ENCODE assay signal across 22 mouse cellular contexts in genomic region chr5:142107434-142107833, GRCm38 (mm10).
DNase-seq lines count a peak whose midpoint lies in the region; ATAC-seq and TF ChIP-seq lines count a peak whose summit lies in the region.
"Had no signal": no experiment of that assay in that cellular context is flagged by ENCODE, and none has a peak within 500 bp of the region (broad histone marks: within the 10 kb centered on the region; RNA-seq: fewer than 3 reads in every experiment).

No protein-coding gene starts in this region.

- no peaks in the 10 kb centered on the region for H3K36me3 ChIP-seq in forebrain, embryonic 12.5 days (replicated peaks)
- no peaks in the 10 kb centered on the region for H3K36me3 ChIP-seq in forebrain, embryonic 15.5 days
- H3K36me3 ChIP-seq in midbrain, embryonic 12.5 days = no peaks in the 10 kb centered on the region
- no peaks in the 10 kb centered on the region for H3K36me3 ChIP-seq in midbrain, postnatal 0 days (ENCODE audit: insufficient read depth, low read length)
- H3K36me3 ChIP-seq in midbrain, embryonic 13.5 days = no peaks in the 10 kb centered on the region
- H3K36me3 ChIP-seq: G1E; limb, embryonic 15.5 days; liver, embryonic 15.5 days had no signal

- no peak for TF ChIP-seq CTCF in midbrain, postnatal 0 days (IDR thresholded peaks at IDR 0.05)

- ATAC-seq in forebrain, embryonic 12.5 days (ENCODE audit: low FRiP score) = 0 out of 2 replicates have a peak, but pooled peaks have one; percentile 46
- no peak for ATAC-seq in forebrain, embryonic 15.5 days (replicated peaks)
- ATAC-seq in midbrain, embryonic 12.5 days (ENCODE audit: low FRiP score, low read depth) = no peak
- no peak for ATAC-seq in midbrain, postnatal 0 days (ENCODE audit: low FRiP score)
- peak; percentile 34; the same call in 1 of the 2 replicates for ATAC-seq in midbrain, embryonic 13.5 days
- ATAC-seq: activated CD4-positive, CD25-positive, alpha-beta regulatory T cell, adult 4 months had no signal

- peaks cover 3% of the 10 kb centered on the region; the same call in 1 of the 2 replicates for H3K9me3 ChIP-seq in forebrain, embryonic 12.5 days
- H3K9me3 ChIP-seq in forebrain, embryonic 15.5 days = peaks cover 3% of the 10 kb centered on the region; the same call in 1 of the 2 replicates
- H3K9me3 ChIP-seq in midbrain, embryonic 12.5 days = no peaks in the 10 kb centered on the region
- H3K9me3 ChIP-seq in midbrain, postnatal 0 days (ENCODE audit: low read length) = no peaks in the 10 kb centered on the region
- no peaks in the 10 kb centered on the region for H3K9me3 ChIP-seq in midbrain, embryonic 13.5 days
- H3K9me3 ChIP-seq: limb, embryonic 15.5 days had no signal

- DNase-seq in midbrain, postnatal 0 days (ENCODE audit: low spot score) = no peak
- DNase-seq in retina, postnatal 1 day = peak; percentile 59
- DNase-seq in thymus, postnatal 25 days = no peak
- DNase-seq in cerebellum, adult 9-10 months = no peak
- DNase-seq: adrenal gland, postnatal 10 days; cerebellum, adult 11-12 months; cerebellum, postnatal 36 days; gastrocnemius, adult 2 months; heart, postnatal 10 days; kidney, adult 18-20 months; kidney, postnatal 14 days; thymus, adult 2 months had no signal

- no peaks in the 10 kb centered on the region for H3K27me3 ChIP-seq in forebrain, embryonic 12.5 days
- H3K27me3 ChIP-seq in forebrain, embryonic 15.5 days = no peaks in the 10 kb centered on the region
- H3K27me3 ChIP-seq in midbrain, embryonic 12.5 days = no peaks in the 10 kb centered on the region
- H3K27me3 ChIP-seq in midbrain, postnatal 0 days (ENCODE audit: insufficient read depth, low read length) = no peaks in the 10 kb centered on the region
- H3K27me3 ChIP-seq in midbrain, embryonic 13.5 days = 0 out of 2 replicates have a peak, but pooled peaks cover 4% of the 10 kb centered on the region
- H3K27me3 ChIP-seq: limb, embryonic 15.5 days; liver, embryonic 15.5 days had no signal

- WGBS in forebrain, embryonic 12.5 days = 61% methylated on average over 11 of the region's 11 CpGs
- WGBS in forebrain, embryonic 15.5 days = 59% methylated on average over 11 of the region's 11 CpGs
- 48% methylated on average over 11 of the region's 11 CpGs for WGBS in midbrain, embryonic 12.5 days
- WGBS in midbrain, postnatal 0 days = 36% methylated on average over 11 of the region's 11 CpGs
- WGBS in midbrain, embryonic 13.5 days = 48% methylated on average over 11 of the region's 11 CpGs

- no peak overlapping the region for H3K9ac ChIP-seq in forebrain, embryonic 12.5 days
- no peak overlapping the region for H3K9ac ChIP-seq in forebrain, embryonic 15.5 days (replicated peaks)
- H3K9ac ChIP-seq in midbrain, embryonic 12.5 days (replicated peaks) = no peak overlapping the region
- H3K9ac ChIP-seq in midbrain, postnatal 0 days (replicated peaks; ENCODE audit: low read length, poor library complexity, severe bottlenecking) = no peak overlapping the region
- no peak overlapping the region for H3K9ac ChIP-seq in midbrain, embryonic 13.5 days (replicated peaks)
- H3K9ac ChIP-seq: limb, embryonic 15.5 days; liver, embryonic 15.5 days had no signal

- no peaks in the 10 kb centered on the region for H3K4me1 ChIP-seq in forebrain, embryonic 12.5 days
- no peaks in the 10 kb centered on the region for H3K4me1 ChIP-seq in forebrain, embryonic 15.5 days
- peaks cover 5% of the 10 kb centered on the region; the same call in 1 of the 2 replicates for H3K4me1 ChIP-seq in midbrain, embryonic 12.5 days
- H3K4me1 ChIP-seq in midbrain, postnatal 0 days (ENCODE audit: insufficient read depth, low read length) = no peaks in the 10 kb centered on the region
- peaks cover 10% of the 10 kb centered on the region for H3K4me1 ChIP-seq in midbrain, embryonic 13.5 days (replicated peaks)
- H3K4me1 ChIP-seq: limb, embryonic 15.5 days; liver, embryonic 15.5 days had no signal

- H3K4me2 ChIP-seq in forebrain, embryonic 12.5 days = no peak overlapping the region
- no peak overlapping the region for H3K4me2 ChIP-seq in forebrain, embryonic 15.5 days (replicated peaks)
- no peak overlapping the region for H3K4me2 ChIP-seq in midbrain, embryonic 12.5 days (replicated peaks)
- H3K4me2 ChIP-seq in midbrain, postnatal 0 days (ENCODE audit: low read depth, low read length, poor library complexity, severe bottlenecking) = no peak overlapping the region
- no peak overlapping the region for H3K4me2 ChIP-seq in midbrain, embryonic 13.5 days (replicated peaks)
- H3K4me2 ChIP-seq: heart, embryonic 11.5 days; limb, embryonic 15.5 days; liver, embryonic 15.5 days had no signal

- no peak overlapping the region for H3K4me3 ChIP-seq in forebrain, embryonic 12.5 days (replicated peaks)
- H3K4me3 ChIP-seq in forebrain, embryonic 15.5 days = no peak overlapping the region
- H3K4me3 ChIP-seq in midbrain, embryonic 12.5 days = no peak overlapping the region
- H3K4me3 ChIP-seq in midbrain, postnatal 0 days (ENCODE audit: low read depth, low read length) = no peak overlapping the region
- no peak overlapping the region for H3K4me3 ChIP-seq in midbrain, embryonic 13.5 days (replicated peaks)
- H3K4me3 ChIP-seq: gastrocnemius, adult 2 months; limb, embryonic 15.5 days; liver, embryonic 15.5 days had no signal

- peak overlapping the region; percentile 14; the same call in 1 of the 2 replicates for H3K27ac ChIP-seq in forebrain, embryonic 12.5 days
- H3K27ac ChIP-seq in forebrain, embryonic 15.5 days (replicated peaks) = no peak overlapping the region
- peak overlapping the region; percentile 22 for H3K27ac ChIP-seq in midbrain, embryonic 12.5 days (replicated peaks)
- no peak overlapping the region for H3K27ac ChIP-seq in midbrain, postnatal 0 days (ENCODE audit: low read depth, low read length)
- H3K27ac ChIP-seq in midbrain, embryonic 13.5 days = peak overlapping the region; percentile 62
- H3K27ac ChIP-seq: gastrocnemius, adult 2 months; limb, embryonic 15.5 days; liver, embryonic 15.5 days; macrophage had no signal

Comparison
In these comparisons a context has a peak if more than half of its experiments do, and no peak if none do; other contexts are left out.
1. ATAC-seq: peak in forebrain, embryonic 12.5 days (single experiment) and midbrain, embryonic 13.5 days (single experiment); none in forebrain, embryonic 15.5 days (single experiment), midbrain, embryonic 12.5 days (single experiment) and midbrain, postnatal 0 days (single experiment).
2. H3K27ac ChIP-seq: peak in forebrain, embryonic 12.5 days (single experiment), midbrain, embryonic 12.5 days (single experiment) and midbrain, embryonic 13.5 days (single experiment); none in forebrain, embryonic 15.5 days (single experiment) and midbrain, postnatal 0 days (single experiment).